Mouse (Mus musculus): ENCODE results near the gene Snx13.

GRCm38 (mm10) chr12:35027533-35027932 is 19.5 kb upstream of the Snx13 start:
- TF ChIP-seq POLR2A (IDR thresholded peaks at IDR 0.05; ENCODE audit: insufficient read depth, low read length) (no peak), CTCF (IDR thresholded peaks at IDR 0.05; ENCODE audit: low read depth, low read length) (no peak)

All from ES-Bruce4 (cell line).